Mouse (Mus musculus) layer of hippocampus, postnatal 10 days (tissue): ENCODE measurements around the gene Cped1. TPM values are rescaled to one million over a fixed set of nuclear protein-coding genes. Genes with fewer than 3 reads are reported as not detected.
A peak's percentile ranks its signal among the peaks of the same experiment; 100 is the strongest.
"Not testable (repeated sequence)": the region's sequence is repeated elsewhere in the genome, so short reads cannot be mapped to it uniquely, and the experiment has no call there.

ENCODE experiments used
- DNase-seq, 2 experiments: peaks; one replicate each; pipeline ENCODE4 v3.0.0; 2021; ENCODE audit warnings: low spot score in 2 of 2
- total RNA-seq, 2 experiments: library from RNA; stranded (reverse); gene quantifications; 2 replicates each; pipeline ENCODE4 v1.2.3; 2021

Gene Cped1
- total RNA-seq, 2 experiments from 2014 or later, result 2.0 to 2.1 TPM

- no peak for DNase-seq
Measured at GRCm38 (mm10) chr6:22025584-22026357, 40.1 kb downstream of the Cped1 start.

- no peak for DNase-seq
Measured at GRCm38 (mm10) chr6:22026358-22026673, 40.6 kb downstream of the Cped1 start.

GRCm38 (mm10) chr6:22026761-22027594 is 41.3 kb downstream of the Cped1 start:
- peak in 1 of 2 experiments; percentile 28 for DNase-seq

DNA sequence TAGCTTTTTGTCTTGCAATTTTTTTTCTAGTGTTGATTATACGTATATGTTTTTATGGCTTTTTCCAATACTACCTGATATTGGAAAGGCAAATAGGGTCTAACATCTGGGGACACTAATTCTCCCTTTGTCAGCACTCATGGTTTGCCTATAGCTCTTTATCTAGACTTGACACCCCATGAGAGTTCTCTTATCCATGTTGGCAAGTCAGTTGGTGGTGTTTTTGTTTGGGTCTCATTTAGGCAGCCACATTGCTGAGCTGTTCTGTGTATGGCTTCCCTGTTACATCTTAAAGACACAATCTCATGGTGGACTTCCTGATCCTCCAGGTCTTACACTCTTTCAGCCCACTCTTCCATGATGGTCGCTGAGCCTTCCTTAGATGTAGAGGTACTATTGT is 42.1 kb downstream of the Cped1 start:
- DNase-seq, result no peak

DNA sequence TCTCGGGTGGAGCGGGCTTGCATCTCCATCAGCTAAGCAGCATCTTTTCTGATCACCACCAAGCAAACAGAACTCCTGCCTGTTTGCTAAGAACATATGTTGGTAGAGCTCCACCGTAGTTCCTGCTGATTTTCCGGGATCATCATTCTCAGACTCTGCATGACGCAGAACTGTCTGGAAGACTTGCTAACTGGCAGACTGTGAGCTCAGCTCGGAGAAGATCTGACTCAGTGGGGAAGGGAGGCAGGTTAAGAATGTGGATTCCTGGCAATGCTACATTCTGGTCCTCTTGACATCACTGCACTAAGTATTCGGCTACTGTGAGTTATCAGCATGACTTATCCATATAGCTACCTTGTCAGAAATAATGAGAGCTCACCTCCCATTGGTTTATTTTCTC is 44.7 kb downstream of the Cped1 start:
- DNase-seq, result no peak

GRCm38 (mm10) chr6:22033188-22033587 is 47.5 kb downstream of the Cped1 start:
- DNase-seq, result no peak

GRCm38 (mm10) chr6:22035408-22035807 is 49.7 kb downstream of the Cped1 start:
- DNase-seq, result no peak

GRCm38 (mm10) chr6:22035895-22036294 is 50.2 kb downstream of the Cped1 start:
- no peak for DNase-seq

DNA sequence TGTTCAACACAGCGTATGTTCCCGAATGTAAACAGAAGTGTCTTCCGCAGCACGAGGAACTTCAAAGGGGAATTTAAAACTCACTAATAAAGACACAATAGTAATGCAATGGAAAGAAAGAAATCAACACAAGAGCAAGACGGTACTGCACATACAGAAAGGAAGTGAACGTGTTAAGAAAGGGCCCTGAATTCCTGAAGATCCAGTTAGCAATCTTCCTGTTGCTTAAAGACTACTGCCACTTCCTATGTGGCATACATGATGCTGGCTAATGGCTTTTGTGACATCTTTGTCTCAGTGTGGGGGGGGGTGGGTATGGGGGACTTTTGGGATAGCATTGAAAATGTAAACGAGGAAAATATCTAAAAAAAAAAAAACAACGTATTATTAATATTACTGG is 50.7 kb downstream of the Cped1 start:
- DNase-seq, result no peak

DNA sequence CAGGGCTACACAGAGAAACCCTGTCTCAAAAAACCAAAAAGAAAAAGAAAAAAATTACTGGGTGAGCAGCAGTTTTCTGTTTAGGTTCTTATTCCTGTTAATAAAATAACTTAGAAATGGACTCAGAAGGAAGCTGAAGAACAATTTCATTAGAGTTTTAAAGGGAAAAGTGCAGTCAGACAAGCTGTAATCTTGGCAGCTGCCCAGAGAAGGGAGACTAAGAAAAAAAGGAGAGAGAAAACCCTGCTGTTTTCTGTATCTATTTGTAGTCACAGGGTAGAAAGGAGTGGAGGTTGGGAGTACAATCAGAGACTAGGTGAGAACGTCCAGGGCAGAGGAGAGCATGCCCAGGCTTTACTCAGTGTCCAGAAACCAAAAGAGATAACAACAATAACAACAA is 51.2 kb downstream of the Cped1 start:
- no peak for DNase-seq

DNA sequence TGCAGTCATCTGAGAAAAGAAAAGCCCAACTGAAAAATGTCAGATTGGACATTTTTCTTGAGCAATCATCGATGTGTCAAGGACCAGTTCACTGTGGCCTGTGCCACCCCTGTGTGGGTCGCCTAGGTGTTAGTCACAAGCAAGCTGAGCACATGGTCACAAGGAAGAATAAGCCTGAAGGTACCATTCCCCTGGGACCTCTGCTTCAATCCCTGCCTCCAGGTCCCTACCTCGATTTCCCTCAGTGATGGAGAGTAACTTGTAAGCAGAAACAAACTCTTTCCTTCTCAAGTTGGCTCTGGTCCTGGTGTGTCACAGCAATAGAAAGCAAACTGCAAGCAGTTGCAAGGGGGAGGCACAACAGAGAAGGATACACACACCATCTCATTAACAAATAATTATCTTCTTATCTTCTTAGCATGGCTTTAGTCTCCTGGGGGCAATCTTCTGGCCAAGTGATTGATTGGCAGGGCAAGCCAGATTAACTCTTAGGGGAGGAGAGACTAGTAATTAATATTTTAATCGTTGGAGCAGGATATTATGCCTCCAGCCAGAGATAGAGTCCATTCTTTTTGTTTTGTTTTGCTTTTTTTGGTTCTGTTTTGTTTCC is 51.8 kb downstream of the Cped1 start:
- DNase-seq, result no peak

DNA sequence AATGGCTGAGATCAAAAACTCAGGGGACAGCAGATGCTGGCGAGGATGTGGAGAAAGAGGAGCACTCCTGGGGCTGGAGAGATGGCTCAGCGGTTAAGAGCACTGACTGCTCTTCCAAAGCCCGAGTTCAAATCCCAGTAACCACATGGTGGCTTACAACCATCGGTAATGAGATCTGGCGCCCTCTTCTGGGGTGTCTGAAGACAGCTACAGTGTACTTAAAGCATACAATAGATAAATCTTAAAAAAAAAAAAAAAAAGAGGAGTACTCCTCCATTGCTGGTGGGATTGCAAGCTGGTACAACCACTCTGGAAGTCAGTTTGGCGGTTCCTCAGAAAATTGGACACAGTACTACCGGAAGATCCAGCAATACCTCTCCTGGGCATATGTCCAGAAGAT is 54.0 kb downstream of the Cped1 start:
- DNase-seq, result not testable (repeated sequence)

GRCm38 (mm10) chr6:22044880-22045605 is 59.3 kb downstream of the Cped1 start:
- no peak for DNase-seq

DNA sequence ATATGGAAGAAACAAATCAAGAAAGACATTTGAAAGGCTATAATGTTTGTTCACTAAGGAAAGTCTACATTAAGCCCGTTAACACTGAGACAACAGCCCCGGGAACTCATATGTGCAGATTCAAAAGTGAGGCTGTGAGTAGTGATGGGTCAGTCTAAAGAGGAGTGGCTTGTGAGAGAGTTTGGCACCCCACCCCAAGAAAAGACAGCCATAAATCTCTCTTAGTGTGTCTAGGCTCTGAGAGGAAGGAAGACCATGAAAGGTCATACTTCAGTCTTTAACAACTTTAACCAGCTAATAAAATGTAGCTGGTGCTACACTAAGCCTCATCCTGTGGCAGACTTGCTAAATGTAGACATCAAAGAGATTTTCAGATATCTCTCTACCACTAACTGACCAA is 61.4 kb downstream of the Cped1 start:
- DNase-seq, result no peak

DNA sequence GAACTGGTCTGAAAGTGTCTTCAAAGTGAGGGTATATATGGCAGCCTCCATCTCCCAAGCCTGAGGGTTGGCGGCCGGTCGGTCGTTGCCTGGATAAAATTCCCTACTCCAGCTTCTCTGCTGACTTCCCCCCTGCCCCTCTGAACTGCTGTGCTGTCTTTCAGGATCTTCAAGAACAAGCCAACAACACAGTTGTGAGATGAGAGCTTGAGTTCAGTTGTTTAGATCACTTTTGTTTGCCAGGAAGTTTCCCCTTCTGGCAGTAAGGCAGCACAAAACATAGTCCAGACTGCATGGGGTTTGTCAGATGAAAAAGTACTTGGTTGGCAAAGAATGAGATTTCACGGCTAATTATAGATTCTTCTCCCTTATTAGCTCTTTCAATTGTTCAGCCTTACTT is 63.4 kb downstream of the Cped1 start:
- DNase-seq, result no peak

GRCm38 (mm10) chr6:22051526-22051925 is 65.8 kb downstream of the Cped1 start:
- DNase-seq, result no peak

GRCm38 (mm10) chr6:22053014-22053413 is 67.3 kb downstream of the Cped1 start:
- DNase-seq, result no peak

GRCm38 (mm10) chr6:22064341-22064740 is 78.6 kb downstream of the Cped1 start:
- DNase-seq, result no peak

DNA sequence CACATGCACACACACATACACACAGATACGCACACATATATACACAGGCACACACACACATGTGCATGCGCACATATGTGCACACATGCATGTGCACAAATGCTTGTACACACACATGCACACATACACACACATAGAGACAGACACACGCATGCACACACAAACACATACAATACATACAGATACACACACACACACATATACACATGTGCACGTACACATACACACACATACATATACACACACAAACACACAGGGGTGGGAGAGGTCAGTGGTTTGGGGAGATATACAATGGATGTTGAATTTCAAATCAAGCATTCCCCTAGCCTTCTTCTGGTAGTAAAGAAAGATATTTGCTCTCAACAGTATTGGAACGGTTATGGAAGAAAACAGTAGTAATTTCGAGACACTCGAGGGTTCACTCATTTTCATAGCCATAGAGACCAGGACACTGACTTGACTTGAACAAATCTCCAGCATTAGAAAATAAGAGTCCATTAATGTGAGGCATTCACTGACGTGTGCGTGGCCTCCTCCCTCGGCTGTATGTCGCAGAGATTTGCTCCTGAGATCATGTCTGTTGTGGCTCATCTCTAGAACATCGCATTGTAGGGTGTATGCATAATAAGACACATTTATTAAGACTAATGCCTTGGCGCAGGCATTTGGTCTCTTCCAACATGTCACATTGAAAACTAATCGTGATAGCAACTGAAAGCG is 85.0 kb downstream of the Cped1 start:
- DNase-seq, result peak in 1 of 2 experiments; percentile 5

GRCm38 (mm10) chr6:22071323-22071840 is 85.7 kb downstream of the Cped1 start:
- DNase-seq, result peak in 1 of 2 experiments; percentile 13

DNA sequence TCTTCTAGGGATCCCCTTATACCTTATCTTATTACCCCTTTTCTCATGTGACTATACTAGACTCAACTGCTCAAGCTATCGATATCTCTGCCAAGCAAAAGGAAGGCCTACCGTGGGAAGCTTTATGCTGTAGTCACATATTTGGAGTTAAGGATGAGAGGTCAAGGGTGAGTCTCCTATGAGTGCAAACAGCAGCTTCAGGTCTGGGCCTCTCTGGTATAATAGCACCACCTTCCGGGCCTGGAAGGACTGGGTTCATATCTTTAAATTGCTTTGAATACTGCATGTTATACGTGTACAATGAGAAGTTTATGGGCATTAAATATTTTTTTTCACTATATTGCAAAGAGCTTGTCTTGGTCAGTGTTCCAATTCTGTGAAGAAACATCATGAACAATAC is 87.0 kb downstream of the Cped1 start:
- no peak for DNase-seq
